Mouse (Mus musculus) forebrain, embryonic 15.5 days (tissue): ENCODE measurements at regions not wholly inside any gene's neighbourhood (a gene's known extent, or its start where the extent isn't known, plus 50 kb on each side); places are given as distances from the start of the nearest gene placed in this dataset.

Experiments
- ATAC-seq: fragments of 200-750 bp; cut with Nextera tagmentation; replicated peaks from 2 replicates; pipeline ENCODE4 v1.8.0; 2017; ENCODE audit warnings: mild to moderate bottlenecking, moderate TSS enrichment, moderate library complexity
- H3K27ac ChIP-seq: fragments of 300-500 bp; sonication (generic); replicated peaks from 2 replicates; pipeline ENCODE4 v1.5.1; 2015; ENCODE audit warnings: mild to moderate bottlenecking, inconsistent platforms
- H3K27me3 ChIP-seq: fragments of 300-500 bp; sonication (generic); 2 replicates; pipeline ENCODE4 v1.6.1; 2015; ENCODE audit warnings: inconsistent platforms
- H3K36me3 ChIP-seq: fragments of 300-500 bp; sonication (generic); 2 replicates; pipeline ENCODE4 v1.6.1; 2015; ENCODE audit warnings: mild to moderate bottlenecking, inconsistent platforms
- H3K4me1 ChIP-seq: fragments of 300-500 bp; sonication (generic); 2 replicates; pipeline ENCODE4 v1.6.1; 2015; ENCODE audit warnings: inconsistent platforms
- H3K4me2 ChIP-seq: fragments of 300-500 bp; sonication (generic); replicated peaks from 2 replicates; pipeline ENCODE4 v1.6.1; 2015; ENCODE audit warnings: mild to moderate bottlenecking, inconsistent platforms
- H3K4me3 ChIP-seq: fragments of 300-500 bp; sonication (generic); 2 replicates; pipeline ENCODE4 v1.5.1; 2015; ENCODE audit warnings: mild to moderate bottlenecking, inconsistent platforms
- H3K9ac ChIP-seq: fragments of 300-500 bp; sonication (generic); replicated peaks from 2 replicates; pipeline ENCODE4 v1.6.1; 2015; ENCODE audit warnings: mild to moderate bottlenecking, inconsistent platforms
- H3K9me3 ChIP-seq: fragments of 300-500 bp; sonication (generic); 2 replicates; pipeline ENCODE4 v1.6.1; 2016; ENCODE audit warnings: inconsistent platforms
- WGBS: fragments of 180-500 bp; shearing (Covaris S2); methylation state at CpG from one replicate; pipeline ENCODE4 v1.1.7; 2015; ENCODE audit warnings: mixed read lengths; 5-methylcytosine and 5-hydroxymethylcytosine counted together

DNA sequence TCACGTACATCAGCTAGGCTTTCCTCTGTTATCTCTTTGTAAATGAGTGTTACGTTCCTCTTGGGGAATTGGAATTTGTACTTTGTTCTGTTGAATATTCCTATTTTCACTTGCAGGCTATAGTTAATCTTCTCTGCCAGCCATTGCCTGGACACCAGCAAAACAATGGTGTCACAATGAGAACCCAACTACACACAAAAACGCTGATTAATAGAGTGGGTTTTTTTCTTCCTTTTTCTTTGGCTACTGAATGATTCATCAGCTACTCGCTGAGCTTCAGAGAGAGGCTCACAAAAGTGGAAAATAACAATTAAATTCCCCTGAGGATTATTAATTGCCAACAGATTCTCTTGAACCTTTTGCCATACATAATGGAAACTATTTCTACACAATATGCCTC lies 398.9 kb upstream of the Prickle1 start:
- no peaks in the 10 kb centered on the region for H3K36me3 ChIP-seq
- H3K9ac ChIP-seq, result no peak overlapping the region
- H3K27ac ChIP-seq, result no peak overlapping the region
- no peak overlapping the region for H3K4me2 ChIP-seq
- H3K4me1 ChIP-seq, result no peaks in the 10 kb centered on the region
- 18% methylated on average over 4 of the region's 4 CpGs for WGBS
- H3K9me3 ChIP-seq, result no peaks in the 10 kb centered on the region
- H3K4me3 ChIP-seq, result no peak overlapping the region
- ATAC-seq, result no peak
- no peaks in the 10 kb centered on the region for H3K27me3 ChIP-seq

DNA sequence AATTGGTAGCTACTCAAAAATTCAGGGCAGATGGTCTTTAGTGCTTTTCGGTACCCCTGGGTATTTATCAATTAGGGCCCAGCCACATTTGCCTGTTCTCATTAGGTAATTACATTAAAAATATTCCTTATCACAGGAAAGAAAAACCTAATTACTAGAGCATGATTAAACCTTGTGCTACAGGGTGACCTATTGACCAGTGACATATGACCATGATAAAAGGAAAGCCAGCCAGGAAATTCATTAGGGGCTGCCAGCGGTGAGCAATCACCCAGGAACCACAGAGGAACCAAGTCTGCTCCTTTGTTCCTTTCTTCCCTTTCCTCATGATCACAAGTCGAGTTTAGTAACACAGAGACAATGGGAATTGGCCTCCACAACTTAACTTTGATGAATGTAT lies 394.4 kb upstream of the Prickle1 start:
- WGBS, result 26% methylated on average over 3 of the region's 3 CpGs
- Histone ChIP-seq H3K4me1 (no peaks in the 10 kb centered on the region), H3K4me3 (no peak overlapping the region), H3K36me3 (no peaks in the 10 kb centered on the region), H3K9me3 (no peaks in the 10 kb centered on the region), H3K4me2 (no peak overlapping the region), H3K9ac (no peak overlapping the region), H3K27ac (no peak overlapping the region), H3K27me3 (no peaks in the 10 kb centered on the region)
- ATAC-seq, result no peak

DNA sequence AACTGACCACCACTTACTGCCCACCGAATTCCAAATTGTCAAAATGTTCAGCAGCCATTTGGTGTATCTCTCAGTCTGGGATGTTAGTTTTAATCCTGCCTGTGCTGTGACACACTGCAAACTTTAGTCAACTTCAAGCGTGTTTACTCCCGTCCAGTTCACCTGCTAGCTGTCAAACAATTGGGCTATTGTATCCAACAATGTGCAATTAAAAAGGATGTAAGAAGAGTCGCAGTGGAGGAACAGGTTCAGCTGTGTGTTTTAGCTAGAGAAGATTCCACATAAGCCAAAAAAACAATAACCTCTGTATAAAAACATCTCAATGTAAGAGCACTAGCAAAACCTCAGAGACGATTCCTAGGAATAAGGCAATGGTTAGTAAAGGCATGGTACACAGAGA lies 392.7 kb upstream of the Prickle1 start:
- Histone ChIP-seq H3K27me3 (no peaks in the 10 kb centered on the region), H3K27ac (no peak overlapping the region), H3K4me3 (no peak overlapping the region), H3K4me2 (no peak overlapping the region), H3K36me3 (no peaks in the 10 kb centered on the region), H3K4me1 (no peaks in the 10 kb centered on the region), H3K9me3 (no peaks in the 10 kb centered on the region), H3K9ac (no peak overlapping the region)
- no peak for ATAC-seq
- whole genome bisulfite sequencing, result 65% methylated on average over 5 of the region's 5 CpGs

DNA sequence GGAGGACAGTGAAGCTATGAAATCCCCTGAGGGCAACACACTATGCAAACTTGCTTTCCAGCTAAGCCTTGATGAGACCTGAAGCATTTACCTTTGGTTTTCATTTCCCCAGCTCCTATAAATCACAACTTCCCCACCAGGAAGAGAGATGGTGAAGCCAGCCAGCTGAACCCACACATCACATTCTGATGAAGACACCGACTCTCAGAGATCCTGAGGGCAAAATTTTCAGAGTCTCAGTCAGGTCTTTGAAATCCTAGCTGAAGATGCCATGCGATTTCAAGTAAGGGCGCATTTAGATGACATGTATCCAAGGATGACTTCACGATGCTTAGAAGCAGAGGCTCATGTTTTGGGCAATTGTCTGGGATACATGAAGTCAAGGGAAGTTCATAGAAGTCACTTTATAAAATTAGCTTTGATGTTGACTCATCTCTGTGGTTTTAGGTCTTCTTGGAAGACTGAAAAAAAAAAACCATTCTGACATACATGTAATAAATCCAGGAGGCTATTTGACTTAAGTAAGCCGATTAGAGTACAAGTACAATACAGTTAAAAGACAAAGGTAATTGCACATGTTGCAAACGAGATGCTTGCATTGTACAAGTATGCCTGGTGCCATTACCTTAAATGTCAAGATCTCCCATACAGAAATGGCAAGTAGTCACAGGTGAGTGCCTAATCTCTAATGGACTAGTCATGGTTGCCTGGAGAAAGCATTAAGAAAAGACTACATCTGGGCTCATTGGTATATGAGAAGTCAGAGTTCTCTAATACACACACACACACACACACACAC lies 391.1 kb upstream of the Prickle1 start:
- H3K9me3 ChIP-seq, result no peaks in the 10 kb centered on the region
- H3K4me3 ChIP-seq, result no peak overlapping the region
- no peak overlapping the region for H3K4me2 ChIP-seq
- no peak overlapping the region for H3K9ac ChIP-seq
- no peaks in the 10 kb centered on the region for H3K27me3 ChIP-seq
- H3K36me3 ChIP-seq, result no peaks in the 10 kb centered on the region
- no peaks in the 10 kb centered on the region for H3K4me1 ChIP-seq
- no peak overlapping the region for H3K27ac ChIP-seq
- ATAC-seq, result no peak
- WGBS, result 92% methylated on average over 6 of the region's 6 CpGs

DNA sequence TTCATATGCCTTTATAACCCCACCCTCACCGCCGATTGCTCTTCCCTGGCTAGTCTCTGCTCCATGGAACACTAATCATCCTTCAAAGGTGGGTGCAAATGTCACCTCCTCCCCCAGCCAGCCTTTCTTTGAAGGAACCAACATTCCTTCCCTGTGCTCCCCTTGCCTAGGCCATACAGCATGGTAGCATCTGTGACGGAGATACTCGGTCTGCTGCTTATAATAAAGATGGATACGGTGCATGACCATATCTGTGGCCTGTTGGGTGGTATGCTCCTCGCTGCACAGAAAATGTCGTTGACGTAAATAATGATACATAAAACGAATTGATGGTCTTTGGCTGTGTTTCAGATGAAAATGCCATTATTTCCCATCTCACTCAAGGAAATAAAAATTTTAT lies 386.4 kb upstream of the Prickle1 start:
- ATAC-seq, result no peak
- Histone ChIP-seq H3K27me3 (no peaks in the 10 kb centered on the region), H3K4me3 (no peak overlapping the region), H3K27ac (no peak overlapping the region), H3K4me1 (no peaks in the 10 kb centered on the region), H3K4me2 (no peak overlapping the region), H3K9ac (no peak overlapping the region), H3K36me3 (no peaks in the 10 kb centered on the region), H3K9me3 (no peaks in the 10 kb centered on the region)
- WGBS, result 93% methylated on average over 9 of the region's 9 CpGs

DNA sequence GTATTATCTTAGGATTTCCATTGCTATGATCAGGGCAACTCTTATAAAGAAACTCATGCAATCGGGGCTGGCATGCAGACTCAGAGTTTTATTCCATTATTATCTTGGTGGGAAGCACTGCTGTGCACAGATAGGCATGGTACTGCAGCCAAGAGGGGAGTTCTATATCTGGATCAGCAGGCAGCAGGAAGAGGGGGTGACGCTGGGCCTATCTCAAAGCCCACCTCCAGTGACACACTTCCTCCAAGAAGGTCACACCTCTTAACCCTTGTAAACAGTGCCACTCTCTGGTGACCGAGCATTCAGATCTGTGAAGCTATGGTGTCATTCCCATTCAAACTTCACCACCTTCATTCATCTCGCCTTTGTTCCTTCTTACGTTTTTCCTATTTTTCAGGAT lies 381.8 kb upstream of the Prickle1 start:
- no peak overlapping the region for H3K4me2 ChIP-seq
- no peaks in the 10 kb centered on the region for H3K4me1 ChIP-seq
- H3K27ac ChIP-seq, result no peak overlapping the region
- H3K4me3 ChIP-seq, result no peak overlapping the region
- ATAC-seq, result no peak
- H3K9ac ChIP-seq, result no peak overlapping the region
- H3K27me3 ChIP-seq, result no peaks in the 10 kb centered on the region
- 71% methylated on average over 5 of the region's 5 CpGs for WGBS
- H3K9me3 ChIP-seq, result no peaks in the 10 kb centered on the region
- H3K36me3 ChIP-seq, result no peaks in the 10 kb centered on the region

DNA sequence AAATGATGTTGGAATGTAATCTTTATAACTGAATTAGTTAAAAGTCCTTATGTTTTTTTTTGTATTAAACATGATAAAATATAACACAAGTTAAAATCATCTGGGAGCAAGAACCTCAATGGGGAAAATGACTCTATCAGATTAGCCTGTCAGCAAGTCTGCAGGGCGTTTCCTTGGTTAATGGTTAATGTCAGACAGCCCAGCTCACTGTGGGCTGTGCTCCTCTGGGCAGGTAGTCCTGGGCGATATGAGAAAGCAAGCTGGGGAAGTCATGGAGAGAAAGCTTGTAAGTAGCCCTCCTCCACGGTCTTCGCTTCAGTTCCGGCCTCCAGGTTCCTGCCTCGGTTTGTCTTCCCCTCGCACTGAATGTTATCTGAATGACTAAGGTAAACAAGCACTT lies 379.0 kb upstream of the Prickle1 start:
- Histone ChIP-seq H3K36me3 (no peaks in the 10 kb centered on the region), H3K27ac (no peak overlapping the region), H3K9ac (no peak overlapping the region), H3K27me3 (no peaks in the 10 kb centered on the region), H3K4me1 (no peaks in the 10 kb centered on the region), H3K9me3 (no peaks in the 10 kb centered on the region), H3K4me3 (no peak overlapping the region), H3K4me2 (no peak overlapping the region)
- ATAC-seq, result no peak
- 87% methylated on average over 7 of the region's 7 CpGs for WGBS

DNA sequence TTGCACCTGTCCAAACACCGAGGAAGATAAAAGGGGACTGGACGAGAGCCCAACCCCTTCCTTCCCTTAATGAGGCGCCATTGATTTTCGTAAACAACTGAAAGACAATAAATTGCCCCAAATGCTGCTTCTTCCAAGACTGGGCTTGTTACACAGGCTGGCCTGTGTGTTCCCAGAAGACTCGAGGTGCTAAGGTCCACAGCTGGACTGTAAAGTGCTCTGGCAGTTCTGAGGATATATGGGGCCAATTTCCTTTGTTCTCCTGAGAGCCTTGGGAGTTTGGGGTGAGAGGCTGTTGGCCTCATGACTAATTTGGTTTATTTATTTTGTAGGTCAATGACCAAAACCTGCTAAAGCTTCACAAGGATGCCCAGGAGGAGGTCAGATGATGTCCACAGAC lies 377.3 kb upstream of the Prickle1 start:
- Histone ChIP-seq H3K4me3 (no peak overlapping the region), H3K36me3 (no peaks in the 10 kb centered on the region), H3K27me3 (no peaks in the 10 kb centered on the region), H3K9ac (no peak overlapping the region), H3K4me2 (no peak overlapping the region), H3K4me1 (no peaks in the 10 kb centered on the region), H3K9me3 (no peaks in the 10 kb centered on the region), H3K27ac (no peak overlapping the region)
- ATAC-seq, result no peak
- WGBS, result 65% methylated on average over 5 of the region's 5 CpGs

DNA sequence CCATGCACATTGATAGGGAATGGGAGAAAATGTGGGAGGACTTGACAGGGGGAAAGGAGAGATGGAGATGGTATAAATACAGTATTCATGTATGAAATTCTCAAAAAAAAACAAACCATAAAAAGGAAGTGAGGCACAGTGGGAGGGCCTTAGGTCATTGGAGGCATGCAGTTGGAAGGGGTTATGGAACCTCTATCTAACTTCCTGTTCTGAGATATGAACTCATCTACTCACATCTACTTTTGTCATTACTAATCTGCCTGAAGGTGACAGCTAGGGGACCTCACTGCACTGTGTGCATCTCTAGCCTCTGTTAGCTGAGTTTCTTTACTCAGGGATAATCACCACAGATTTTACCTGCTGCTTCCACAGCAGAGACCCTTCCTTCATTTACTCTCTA lies 366.3 kb upstream of the Prickle1 start:
- H3K4me2 ChIP-seq, result no peak overlapping the region
- H3K9ac ChIP-seq, result no peak overlapping the region
- H3K36me3 ChIP-seq, result no peaks in the 10 kb centered on the region
- H3K27me3 ChIP-seq, result no peaks in the 10 kb centered on the region
- no peaks in the 10 kb centered on the region for H3K9me3 ChIP-seq
- H3K4me3 ChIP-seq, result no peak overlapping the region
- H3K4me1 ChIP-seq, result 0 out of 2 replicates have a peak, but pooled peaks cover 4% of the 10 kb centered on the region
- no peak overlapping the region for H3K27ac ChIP-seq
- no peak for ATAC-seq

DNA sequence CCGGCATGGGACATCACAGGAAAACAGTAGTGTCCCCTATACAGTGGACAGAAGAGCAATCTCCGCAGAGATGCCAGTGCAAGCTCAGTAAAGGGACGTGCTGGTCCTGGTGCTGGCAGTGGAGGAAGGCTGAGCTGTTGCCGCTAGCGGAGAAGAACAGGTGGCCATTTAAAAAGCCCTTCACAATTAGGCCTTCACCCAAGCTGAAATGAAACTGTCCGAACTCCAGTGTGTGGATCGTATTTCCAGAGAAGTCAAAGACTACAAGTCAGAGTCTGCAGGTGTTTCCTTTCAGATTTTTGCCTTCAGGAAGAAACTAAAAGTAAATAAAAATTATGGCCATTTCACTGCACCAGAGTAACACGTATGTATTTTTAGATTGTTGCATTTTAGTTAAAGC lies 364.2 kb upstream of the Prickle1 start:
- 65% methylated on average over 8 of the region's 8 CpGs for WGBS
- H3K27ac ChIP-seq, result no peak overlapping the region
- no peak overlapping the region for H3K4me2 ChIP-seq
- no peak for ATAC-seq
- H3K27me3 ChIP-seq, result no peaks in the 10 kb centered on the region
- H3K4me3 ChIP-seq, result no peak overlapping the region
- 0 out of 2 replicates have a peak, but pooled peaks cover 4% of the 10 kb centered on the region for H3K4me1 ChIP-seq
- H3K9me3 ChIP-seq, result no peaks in the 10 kb centered on the region
- H3K9ac ChIP-seq, result no peak overlapping the region
- H3K36me3 ChIP-seq, result no peaks in the 10 kb centered on the region

DNA sequence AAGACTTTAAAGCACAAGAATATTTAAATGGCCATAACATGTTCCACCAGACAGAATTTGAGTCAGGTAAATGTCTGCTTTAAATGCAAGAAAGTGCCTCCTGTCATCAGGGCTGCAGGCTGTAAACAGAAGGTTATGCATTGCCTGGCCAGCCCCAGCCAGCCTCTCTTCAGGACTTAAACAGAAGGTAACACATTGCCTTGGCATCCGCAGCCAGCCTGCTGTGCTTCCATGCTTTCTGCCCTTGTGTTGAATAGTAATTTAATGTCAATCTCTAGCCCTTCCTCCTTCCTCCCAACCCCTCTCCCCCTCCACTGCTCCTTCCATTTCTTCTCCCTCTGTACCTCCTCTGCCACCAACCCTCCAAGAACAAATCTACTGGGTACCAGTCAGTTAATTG lies 362.4 kb upstream of the Prickle1 start:
- Histone ChIP-seq H3K4me2 (no peak overlapping the region), H3K4me3 (no peak overlapping the region), H3K9me3 (no peaks in the 10 kb centered on the region), H3K4me1 (0 out of 2 replicates have a peak, but pooled peaks cover 4% of the 10 kb centered on the region), H3K27ac (no peak overlapping the region), H3K27me3 (no peaks in the 10 kb centered on the region), H3K36me3 (no peaks in the 10 kb centered on the region), H3K9ac (no peak overlapping the region)
- ATAC-seq, result no peak
- WGBS, result 77% methylated on average over 1 of the region's 1 CpGs

DNA sequence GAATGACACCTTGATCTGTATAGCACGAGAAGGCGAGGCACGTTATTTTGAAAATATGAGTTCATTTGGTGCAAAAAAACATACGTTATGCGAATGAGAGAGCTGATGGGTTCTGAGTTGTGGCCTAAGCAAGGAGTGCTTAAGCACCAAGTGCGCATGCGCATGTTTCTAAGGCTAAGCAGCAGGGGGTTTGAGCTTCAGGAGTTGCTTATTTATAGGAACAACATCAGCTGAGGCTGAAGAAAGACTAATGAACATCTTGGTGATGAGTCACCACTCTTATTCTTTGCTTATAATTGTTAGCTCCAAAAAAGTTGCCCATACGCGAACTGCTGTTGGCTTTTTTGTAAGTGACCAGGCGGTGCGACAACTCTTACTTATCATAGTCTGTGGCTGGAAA lies 361.1 kb upstream of the Prickle1 start:
- no peak overlapping the region for H3K9ac ChIP-seq
- 0 out of 2 replicates have a peak overlapping the region, but pooled peaks have one; percentile 15 for H3K27ac ChIP-seq
- H3K36me3 ChIP-seq, result no peaks in the 10 kb centered on the region
- H3K4me1 ChIP-seq, result 0 out of 2 replicates have a peak, but pooled peaks cover 4% of the 10 kb centered on the region
- H3K27me3 ChIP-seq, result no peaks in the 10 kb centered on the region
- no peak overlapping the region for H3K4me2 ChIP-seq
- WGBS, result 94% methylated on average over 11 of the region's 11 CpGs
- no peaks in the 10 kb centered on the region for H3K9me3 ChIP-seq
- H3K4me3 ChIP-seq, result no peak overlapping the region
- no peak for ATAC-seq

DNA sequence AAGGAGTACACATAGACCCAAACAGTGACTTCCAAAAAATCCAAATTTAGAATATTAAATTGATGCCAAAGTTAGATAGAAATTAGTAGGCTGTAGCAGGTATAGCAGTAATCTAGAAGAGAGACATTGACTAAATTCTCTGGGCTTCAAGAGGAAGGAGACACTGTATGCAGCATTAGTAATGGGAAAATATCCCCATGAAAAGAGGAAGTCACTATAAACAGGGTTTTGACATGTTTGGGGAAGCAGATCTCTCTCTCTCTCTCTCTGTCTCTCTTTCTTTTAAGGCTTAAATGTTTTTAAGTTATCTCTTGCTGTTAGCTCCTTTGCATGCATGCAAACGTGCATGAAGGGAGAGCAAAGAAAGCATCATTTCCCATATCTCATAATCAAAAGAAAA lies 357.9 kb upstream of the Prickle1 start:
- WGBS, result 91% methylated on average over 1 of the region's 1 CpGs
- Histone ChIP-seq H3K4me1 (0 out of 2 replicates have a peak, but pooled peaks cover 4% of the 10 kb centered on the region), H3K27ac (no peak overlapping the region), H3K36me3 (no peaks in the 10 kb centered on the region), H3K4me3 (no peak overlapping the region), H3K27me3 (no peaks in the 10 kb centered on the region), H3K9me3 (no peaks in the 10 kb centered on the region), H3K4me2 (no peak overlapping the region), H3K9ac (no peak overlapping the region)
- no peak for ATAC-seq
